Mouse (Mus musculus): ENCODE measurements at regions not wholly inside any gene's neighbourhood (a gene's known extent, or its start where the extent isn't known, plus 50 kb on each side); places are given as distances from the start of the nearest gene placed in this dataset.

GRCm38 (mm10) chr1:75936596-75936995 lies 390.5 kb downstream of the Slc4a3 start:
- TF ChIP-seq POLR2A (IDR thresholded peaks at IDR 0.05; ENCODE audit: extremely low read depth, insufficient read depth, low read length) (no peak), CTCF (IDR thresholded peaks at IDR 0.05; ENCODE audit: extremely low read depth, insufficient read depth, low read length) (no peak)
